Mouse (Mus musculus) G1E (cell line): ENCODE results near the gene Des.

ENCODE experiments used
- CTCF ChIP-seq: IDR thresholded peaks from 2 replicates; pipeline ENCODE4 v1.5.1; 2012; ENCODE audit warnings: low read depth, low read length, inconsistent platforms, mixed read lengths
- GATA1 ChIP-seq: IDR thresholded peaks from 2 replicates; pipeline ENCODE4 v1.6.1; 2012; ENCODE audit warnings: borderline replicate concordance, low read length, inconsistent platforms, mixed read lengths
- POLR2AphosphoS5 ChIP-seq: IDR thresholded peaks from 2 replicates; pipeline ENCODE4 v1.6.1; 2012; ENCODE audit warnings: low read depth, low read length, inconsistent platforms; ENCODE audit not compliant: insufficient replicate concordance

- TF ChIP-seq GATA1, result no peak
- no peak for TF ChIP-seq CTCF
- no peak for TF ChIP-seq POLR2AphosphoS5
These were observed 10.9 kb upstream of the Des start for GRCm38 (mm10) chr1:75349275-75349674.
